Mouse (Mus musculus) heart, adult 2 months (tissue): Measurements from ENCODE around the gene Nr2e1.

Experiments used
- CTCF ChIP-seq: fragments of 200-600 bp; IDR thresholded peaks from 2 replicates; pipeline ENCODE4 v1.8.1; 2022; ENCODE audit warnings: antibody characterized with exemption, mild to moderate bottlenecking, moderate library complexity
- EP300 ChIP-seq: fragments of 200-500 bp; IDR thresholded peaks from 2 replicates; pipeline ENCODE4 v1.6.1; 2011; ENCODE audit warnings: low read depth, low read length, control low read depth; ENCODE audit not compliant: insufficient read depth
- POLR2A ChIP-seq: fragments of 200-500 bp; IDR thresholded peaks from 2 replicates; pipeline ENCODE4 v1.6.1; 2011; ENCODE audit warnings: mild to moderate bottlenecking, low read depth, low read length, control low read depth; ENCODE audit not compliant: insufficient read depth

DNA sequence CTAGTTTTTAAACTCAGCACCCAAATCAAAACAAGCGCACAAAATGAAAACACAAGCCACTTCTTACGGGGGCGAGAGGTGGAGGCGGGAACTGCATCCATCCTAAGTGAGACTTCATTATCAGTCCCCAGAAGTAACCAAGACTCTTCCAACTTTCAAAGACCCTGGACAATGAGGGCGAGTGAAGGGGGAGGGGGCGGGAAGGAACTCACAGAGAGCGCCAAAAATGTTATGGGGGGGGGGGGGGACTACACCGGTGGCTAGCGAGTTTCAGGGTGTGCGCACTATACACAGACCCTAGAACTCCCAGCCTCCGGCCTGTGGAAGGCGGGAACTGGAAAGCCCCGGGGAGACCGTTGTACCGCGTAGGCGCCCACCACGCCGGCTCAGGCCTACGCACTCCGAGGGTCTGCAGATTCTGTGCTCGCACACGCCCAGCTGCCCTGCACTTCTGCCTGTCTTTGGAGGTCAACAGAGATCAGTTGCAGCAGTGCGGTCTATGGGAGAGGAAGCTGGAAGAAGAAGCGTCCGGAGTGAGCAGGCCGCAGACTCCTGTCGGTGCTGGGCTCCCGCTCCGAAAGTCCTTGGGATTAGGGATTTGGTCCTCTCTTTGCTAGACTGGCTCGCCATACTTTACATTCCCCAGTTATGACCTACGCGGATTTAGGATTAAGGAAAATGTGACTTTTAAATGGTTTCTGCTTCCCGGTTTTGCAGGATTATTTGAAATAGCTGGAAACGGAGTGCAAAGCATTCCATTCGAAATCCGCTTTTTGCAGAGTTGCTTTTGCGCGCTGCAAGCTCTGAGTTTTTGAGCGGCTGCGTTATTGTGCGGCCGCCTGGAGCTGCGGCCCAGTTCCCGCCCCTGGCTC lies 1.5 kb downstream of the Nr2e1 start:
- TF ChIP-seq CTCF (no peak), POLR2A (no peak), EP300 (no peak)
